9 mouse cellular contexts compared by ENCODE assay signal in the genomic region with DNA sequence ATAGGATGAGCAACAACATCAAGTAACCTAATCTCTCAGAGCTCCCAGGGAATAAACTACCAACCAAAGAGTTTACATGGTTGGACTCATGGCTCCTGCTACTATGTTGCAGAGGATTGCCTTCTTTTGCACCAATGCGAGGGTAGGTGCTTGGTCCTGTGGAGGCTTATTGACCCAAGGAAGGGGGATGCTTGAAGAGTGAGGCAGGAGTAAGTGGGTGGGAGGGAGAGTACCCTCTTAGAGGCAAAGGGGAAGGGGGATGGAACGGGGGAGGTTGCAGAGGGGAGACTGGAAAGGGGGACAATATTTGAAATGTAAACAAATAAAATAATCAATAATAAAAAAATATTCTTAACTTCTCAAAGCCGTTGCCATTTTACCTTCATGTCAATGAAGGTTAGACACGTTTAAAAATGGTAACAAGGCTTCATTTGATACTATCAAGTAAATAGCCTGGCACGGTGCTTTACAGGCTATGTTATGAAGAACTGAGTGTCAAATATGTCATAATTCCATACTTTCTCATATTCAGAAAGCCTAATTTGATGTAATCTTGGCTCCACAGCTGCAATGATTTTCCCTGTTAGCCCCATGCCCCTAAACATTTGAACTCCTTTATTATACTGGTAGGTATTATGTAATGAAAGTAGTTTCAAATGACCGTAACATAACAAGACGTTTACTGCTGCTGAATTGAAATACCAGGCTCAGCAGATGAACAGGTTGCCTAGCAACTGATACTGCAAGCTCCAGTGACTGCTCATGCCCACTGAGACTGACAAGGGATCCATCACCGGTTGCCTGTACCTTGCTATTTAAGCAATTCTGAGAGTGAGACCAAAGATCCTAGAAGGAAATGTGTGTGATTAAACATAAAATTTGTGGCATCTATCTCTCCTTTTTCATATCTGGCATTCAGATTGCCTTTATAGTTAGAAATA.
DNase-seq lines count a peak whose midpoint lies in the region; ATAC-seq and TF ChIP-seq lines count a peak whose summit lies in the region.
"Had no signal": no experiment of that assay in that cellular context is flagged by ENCODE, and none has a peak within 500 bp of the region (broad histone marks: within the 10 kb centered on the region; RNA-seq: fewer than 3 reads in every experiment).

No protein-coding gene starts in this region.

- intact Hi-C loops in left cerebral cortex, postnatal 14 days (cut with DNase I), result no loop called here

- peak; percentile 97 for ATAC-seq in forebrain, embryonic 14.5 days
- no peak for ATAC-seq in megakaryocyte progenitor cell, adult 5-6 weeks (replicated peaks; ENCODE audit: poor library complexity)
- ATAC-seq in intestine, embryonic 16.5 days, result no peak

- H3K4me1 ChIP-seq in forebrain, embryonic 14.5 days (ENCODE audit: control insufficient read depth, insufficient read depth, low read length), result no peaks in the 10 kb centered on the region
- H3K4me1 ChIP-seq in intestine, embryonic 16.5 days (ENCODE audit: control insufficient read depth, insufficient read depth, low read length), result no peaks in the 10 kb centered on the region

- H3K4me3 ChIP-seq in layer of hippocampus, adult 2 months, result peak overlapping the region; percentile 17; the same call in 1 of the 2 replicates
- H3K4me3 ChIP-seq in forebrain, embryonic 14.5 days (ENCODE audit: low read depth, low read length), result no peak overlapping the region
- H3K4me3 ChIP-seq in intestine, embryonic 16.5 days (ENCODE audit: low read length), result no peak overlapping the region

- TF ChIP-seq CTCF in layer of hippocampus, adult 2 months (conservative IDR thresholded peaks at IDR 0.05), result no peak

- peak; percentile 36 to 73 for DNase-seq in layer of hippocampus, adult 2 months (ENCODE audit: low spot score in 2 of 2)
- no peak for DNase-seq in layer of hippocampus, postnatal 25 days (ENCODE audit: extremely low spot score in 1 of 2, low spot score in 1 of 2)
- peak; percentile 90 for DNase-seq in forebrain, embryonic 14.5 days (ENCODE audit: low spot score)
- DNase-seq in left cerebral cortex, postnatal 14 days (ENCODE audit: low spot score in 2 of 2), result peak; percentile 46 to 58
- DNase-seq in right cerebral cortex, postnatal 10 days (ENCODE audit: low spot score in 2 of 2), result peak; percentile 50 to 73
- no peak for DNase-seq in adrenal gland, postnatal 10 days
- DNase-seq: kidney, adult 11 months had no signal

- peak overlapping the region; percentile 93 for H3K27ac ChIP-seq in layer of hippocampus, adult 2 months
- no peak overlapping the region for H3K27ac ChIP-seq in forebrain, embryonic 14.5 days (ENCODE audit: low read depth, low read length)
- no peak overlapping the region for H3K27ac ChIP-seq in intestine, embryonic 16.5 days (ENCODE audit: low read length)

- peak overlapping the region; percentile 23 for H3K4me2 ChIP-seq in forebrain, embryonic 14.5 days (ENCODE audit: low read length)
- no peak overlapping the region for H3K4me2 ChIP-seq in intestine, embryonic 16.5 days (ENCODE audit: low read depth, low read length)

- 36% methylated on average over 8 of the region's 8 CpGs for WGBS in forebrain, embryonic 14.5 days
- 63% methylated on average over 8 of the region's 8 CpGs for WGBS in intestine, embryonic 16.5 days

- no peaks in the 10 kb centered on the region for H3K9me3 ChIP-seq in forebrain, embryonic 14.5 days (replicated peaks; ENCODE audit: control insufficient read depth, low read length)
- no peaks in the 10 kb centered on the region for H3K9me3 ChIP-seq in intestine, embryonic 16.5 days (ENCODE audit: control insufficient read depth, low read length)

- no peak overlapping the region for H3K9ac ChIP-seq in forebrain, embryonic 14.5 days (ENCODE audit: low read length)
- H3K9ac ChIP-seq in intestine, embryonic 16.5 days (ENCODE audit: low read depth, low read length), result no peak overlapping the region

- H3K36me3 ChIP-seq in forebrain, embryonic 14.5 days (ENCODE audit: control insufficient read depth, insufficient read depth, low read length), result no peaks in the 10 kb centered on the region
- H3K36me3 ChIP-seq in intestine, embryonic 16.5 days (ENCODE audit: control insufficient read depth, insufficient read depth, low read length), result no peaks in the 10 kb centered on the region

- H3K27me3 ChIP-seq in forebrain, embryonic 14.5 days (replicated peaks; ENCODE audit: control insufficient read depth, insufficient read depth, low read length), result no peaks in the 10 kb centered on the region
- no peaks in the 10 kb centered on the region for H3K27me3 ChIP-seq in intestine, embryonic 16.5 days (replicated peaks; ENCODE audit: control insufficient read depth, insufficient read depth, low read length)

Comparison
In these comparisons a context has a peak if more than half of its experiments do, and no peak if none do; other contexts are left out.
1. DNase-seq: peak in layer of hippocampus, adult 2 months (2 of 2), forebrain, embryonic 14.5 days (single experiment), left cerebral cortex, postnatal 14 days (2 of 2) and right cerebral cortex, postnatal 10 days (2 of 2); none in layer of hippocampus, postnatal 25 days (0 of 2) and adrenal gland, postnatal 10 days (single experiment).